Mouse (Mus musculus) ES-Bruce4 (cell line): ENCODE results near the gene Gm6356. TPM values are rescaled to one million over a fixed set of nuclear protein-coding genes. Genes with fewer than 3 reads are reported as not detected.
"Not testable (repeated sequence)": the region's sequence is repeated elsewhere in the genome, so short reads cannot be mapped to it uniquely, and the experiment has no call there.

Experiments used
- H3K27ac ChIP-seq: 2 replicates; pipeline ENCODE4 v1.5.1; 2012; ENCODE audit warnings: low read length, inconsistent platforms; ENCODE audit not compliant: insufficient read depth
- H3K27me3 ChIP-seq: 2 replicates; pipeline ENCODE4 v1.6.1; 2012; ENCODE audit warnings: mild to moderate bottlenecking, low read length, inconsistent platforms; ENCODE audit not compliant: control insufficient read depth, poor library complexity, insufficient read depth, severe bottlenecking
- H3K36me3 ChIP-seq: 2 replicates; pipeline ENCODE4 v1.6.1; 2012; ENCODE audit warnings: inconsistent platforms, mild to moderate bottlenecking, low read length, moderate library complexity; ENCODE audit not compliant: control insufficient read depth, poor library complexity, insufficient read depth, severe bottlenecking
- H3K4me1 ChIP-seq: one replicate; pipeline ENCODE4 v1.8.1; 2011; ENCODE audit warnings: low read length; ENCODE audit not compliant: control insufficient read depth, insufficient read depth
- H3K4me3 ChIP-seq: 2 replicates; pipeline ENCODE4 v1.5.1; 2011; ENCODE audit warnings: low read depth, mild to moderate bottlenecking, low read length
- H3K9ac ChIP-seq: 2 replicates; pipeline ENCODE4 v1.6.1; 2012; ENCODE audit warnings: low read depth, mild to moderate bottlenecking, inconsistent platforms; ENCODE audit not compliant: poor library complexity, severe bottlenecking
- H3K9me3 ChIP-seq: replicated peaks from 2 replicates; pipeline ENCODE4 v1.6.1; 2012; ENCODE audit warnings: mild to moderate bottlenecking, low read length, inconsistent platforms; ENCODE audit not compliant: control insufficient read depth, poor library complexity, insufficient read depth, severe bottlenecking
- polyA plus RNA-seq: library from polyadenylated mRNA; stranded (reverse); fragments of >200 nt; gene quantifications from 2 replicates; pipeline ENCODE4 v1.2.4, GENCODE M21; 2011; ENCODE audit warnings: low read depth; ENCODE audit not compliant: missing spikeins, insufficient read depth, insufficient read length

Gene Gm6356
- not detected in 2 replicates for polyA plus RNA-seq

- not testable (repeated sequence) for H3K4me1 ChIP-seq, H3K27me3 ChIP-seq, H3K36me3 ChIP-seq, H3K9me3 ChIP-seq, H3K9ac ChIP-seq, H3K4me3 ChIP-seq, H3K27ac ChIP-seq
These were observed at the start of gene Gm6356 for GRCm38 (mm10) chr14:6973718-6974117. Gene Gm6356 (minus strand): TSS chr14:6973818.

Other genes starting within 250 kb of the Gm6356 start
- gene Gm3636, start 231.5 kb downstream of the Gm6356 start, polyA plus RNA-seq, result 4.4 and 4.9 TPM in 2 replicates
- gene Gm8362, start 199.4 kb downstream of the Gm6356 start, polyA plus RNA-seq, result not detected in 2 replicates
- not detected in 2 replicates for gene Gm3642, start 133.5 kb downstream of the Gm6356 start, polyA plus RNA-seq
- gene Gm3667, start 83.9 kb downstream of the Gm6356 start, polyA plus RNA-seq, result 0.64 TPM in 1 of 2 replicates, not detected in the other
- 0.36 and 0.58 TPM in 2 replicates for gene Gm10406, start 53.6 kb upstream of the Gm6356 start, polyA plus RNA-seq
- not detected in 2 replicates for gene Gm3685, start 71.2 kb upstream of the Gm6356 start, polyA plus RNA-seq
- gene Gm3696, start 126.8 kb upstream of the Gm6356 start, polyA plus RNA-seq, result 2.1 and 2.8 TPM in 2 replicates
- not detected in 2 replicates for gene Gm6676, start 151.6 kb upstream of the Gm6356 start, polyA plus RNA-seq
- 2.7 and 7.0 TPM in 2 replicates for gene Gm3512, start 200.7 kb upstream of the Gm6356 start, polyA plus RNA-seq
- not detected in 2 replicates for gene Gm16434, start 220.7 kb upstream of the Gm6356 start, polyA plus RNA-seq